Mouse (Mus musculus) limb, embryonic 11.5 days (tissue): ENCODE data around the gene Gm20830. TPM values are rescaled to one million over a fixed set of nuclear protein-coding genes. Genes with fewer than 3 reads are reported as not detected.
"Not testable (repeated sequence)": the region's sequence is repeated elsewhere in the genome, so short reads cannot be mapped to it uniquely, and the experiment has no call there.

Experiments
- ATAC-seq: fragments of 200-750 bp; cut with Nextera tagmentation; 2 replicates; pipeline ENCODE4 v1.8.0; 2017; ENCODE audit warnings: low read depth; ENCODE audit not compliant: insufficient number of reproducible peaks, low FRiP score, low TSS enrichment
- DNase-seq: peaks from one replicate; pipeline ENCODE4 v3.0.0-alpha.2; 2015; ENCODE audit warnings: low spot score
- H3K27ac ChIP-seq: fragments of 300-500 bp; sonication (generic); replicated peaks from 2 replicates; pipeline ENCODE4 v1.5.1; 2014; ENCODE audit warnings: low read depth, mild to moderate bottlenecking, low read length
- H3K27me3 ChIP-seq: fragments of 300-500 bp; sonication (generic); 2 replicates; pipeline ENCODE4 v1.6.1; 2014; ENCODE audit warnings: mild to moderate bottlenecking, low read length, mixed read lengths; ENCODE audit not compliant: control insufficient read depth, insufficient read depth
- H3K36me3 ChIP-seq: fragments of 300-500 bp; sonication (generic); 2 replicates; pipeline ENCODE4 v1.6.1; 2014; ENCODE audit warnings: mild to moderate bottlenecking, low read length, moderate library complexity, mixed read lengths; ENCODE audit not compliant: control insufficient read depth, insufficient read depth
- H3K4me1 ChIP-seq: fragments of 300-500 bp; sonication (generic); 2 replicates; pipeline ENCODE4 v1.6.1; 2014; ENCODE audit warnings: low read length, mixed read lengths; ENCODE audit not compliant: control insufficient read depth, insufficient read depth
- H3K4me2 ChIP-seq: fragments of 300-500 bp; sonication (generic); 2 replicates; pipeline ENCODE4 v1.6.1; 2014; ENCODE audit warnings: low read depth, mild to moderate bottlenecking, moderate library complexity; ENCODE audit not compliant: severe bottlenecking
- H3K4me3 ChIP-seq: fragments of 300-500 bp; sonication (generic); 2 replicates; pipeline ENCODE4 v1.5.1; 2014; ENCODE audit warnings: low read depth, low read length
- H3K9ac ChIP-seq: fragments of 300-500 bp; sonication (generic); 2 replicates; pipeline ENCODE4 v1.6.1; 2014; ENCODE audit warnings: mild to moderate bottlenecking, low read length
- H3K9me3 ChIP-seq: fragments of 300-500 bp; sonication (generic); 2 replicates; pipeline ENCODE4 v1.6.1; 2016; ENCODE audit warnings: low read length; ENCODE audit not compliant: control insufficient read depth
- WGBS: fragments of 180-500 bp; shearing (Covaris S2); extraction: QIAGEN DNeasy Blood & Tissue Kit; methylation state at CpG from one replicate; pipeline ENCODE4 v1.1.7; 2014; 5-methylcytosine and 5-hydroxymethylcytosine counted together
- polyA plus RNA-seq: library from polyadenylated mRNA; unstranded; fragments of >200 nt; fragmentation: Nextera tagmentation; extraction: Ambion mirVana; gene quantifications from 2 replicates; pipeline ENCODE4 v1.2.1, GENCODE M21; 2014

Gm20830 gene
- polyA plus RNA-seq, result not detected in 2 replicates

DNA sequence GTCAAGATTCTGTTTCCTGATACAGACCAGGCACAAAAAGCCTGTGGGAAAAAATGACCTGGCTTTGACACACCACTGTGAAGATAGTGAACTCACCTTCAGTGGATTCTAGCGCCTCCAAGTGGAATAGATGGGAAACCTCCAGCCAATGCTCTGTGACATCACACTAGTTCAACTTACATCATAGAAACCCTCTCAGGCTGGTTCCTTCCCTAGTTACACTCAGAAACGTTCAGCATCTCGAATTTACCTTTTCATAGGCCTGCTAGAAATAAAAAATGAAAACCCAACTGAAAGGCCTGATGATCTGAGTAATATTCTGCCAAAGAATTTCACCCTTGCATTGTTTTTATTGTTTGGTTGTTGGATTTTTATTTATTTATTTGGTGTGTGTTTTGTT lies at the start of gene Gm20830:
Gm20830 (minus strand) TSS at position 101 of the 400 bp plus-strand sequence.
- not testable (repeated sequence) for H3K4me3 ChIP-seq, H3K27me3 ChIP-seq, ATAC-seq, H3K27ac ChIP-seq, H3K9ac ChIP-seq, H3K4me1 ChIP-seq, DNase-seq, H3K9me3 ChIP-seq, H3K36me3 ChIP-seq, H3K4me2 ChIP-seq
- WGBS, result 35% methylated on average over 2 of the region's 3 CpGs

Other genes starting within 250 kb of the Gm20830 start
- gene Gm21719, start 235.4 kb downstream of the Gm20830 start, polyA plus RNA-seq, result not detected in 2 replicates